Mouse (Mus musculus) hematopoietic stem cell, adult 5-6 weeks (primary cell): ENCODE measurements around the gene Nectin4. TPM values are rescaled to one million over a fixed set of nuclear protein-coding genes. Genes with fewer than 3 reads are reported as not detected.

Experiments
- ATAC-seq, 2 experiments: fragments of 125-278 bp in 1 of 2; replicated peaks in 1 of 2; 2 replicates each; pipeline ENCODE4 v1.8.0; 2016 to 2017; ENCODE audit warnings: inconsistent platforms in 2 of 2, mild to moderate bottlenecking in 2 of 2, moderate number of reproducible peaks in 2 of 2, low read depth in 1 of 2, moderate TSS enrichment in 1 of 2; ENCODE audit not compliant: low FRiP score in 2 of 2, poor library complexity in 2 of 2, severe bottlenecking in 2 of 2, insufficient read depth in 1 of 2, low TSS enrichment in 1 of 2
- total RNA-seq: library from RNA; stranded (forward); fragments of 172-1452, 232-1000 nt; gene quantifications from 2 replicates; pipeline ENCODE4 v1.2.3, GENCODE M21; 2017

The Nectin4 gene
- total RNA-seq, 1 experiment from 2014 or later = 5.2 TPM

DNA sequence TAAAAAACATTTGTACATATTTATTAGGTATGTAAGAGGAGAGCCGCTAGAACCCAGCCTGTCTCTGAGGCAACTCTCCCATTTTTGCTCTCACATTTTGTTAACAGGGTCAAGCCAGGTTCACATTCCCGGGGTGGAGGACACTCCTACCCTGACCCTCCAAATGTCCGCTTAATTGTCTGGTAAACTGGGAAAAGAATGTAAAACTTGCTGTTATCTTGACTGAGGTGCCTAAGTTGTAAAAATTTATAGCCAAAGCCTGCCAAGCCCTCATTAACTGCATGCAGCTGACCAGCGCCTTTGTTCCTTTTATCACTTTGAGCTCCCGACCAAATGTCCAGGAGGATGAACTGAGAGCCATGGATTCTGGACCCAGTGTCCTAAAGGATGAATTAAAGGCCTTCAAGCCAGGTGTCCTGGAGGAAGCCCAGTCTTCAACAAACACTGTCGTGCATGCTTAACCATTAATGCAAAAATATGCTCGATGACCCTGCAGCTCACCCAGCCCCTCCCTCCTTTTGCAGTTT is 65.5 kb downstream of the Nectin4 start:
- no peak for ATAC-seq

DNA sequence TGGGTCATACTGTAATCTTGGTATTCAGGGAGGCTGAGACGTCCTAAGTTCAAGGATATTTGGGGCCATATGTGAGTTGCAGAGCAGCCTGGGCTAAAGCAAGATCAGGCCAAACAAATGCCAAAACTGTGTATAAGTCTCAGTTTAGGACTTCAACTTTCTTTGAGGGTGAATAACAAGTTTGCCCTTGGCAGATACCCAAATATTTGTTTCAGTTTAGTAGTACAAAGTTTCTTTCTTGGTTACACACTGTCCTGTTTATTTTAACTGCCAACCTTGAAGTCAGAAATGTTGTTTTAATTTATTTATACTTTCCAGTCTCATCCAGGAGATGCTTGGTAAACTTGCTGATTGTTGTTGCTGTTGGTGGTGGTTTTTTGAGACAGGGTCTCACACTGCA is 66.1 kb downstream of the Nectin4 start:
- no peak for ATAC-seq

DNA sequence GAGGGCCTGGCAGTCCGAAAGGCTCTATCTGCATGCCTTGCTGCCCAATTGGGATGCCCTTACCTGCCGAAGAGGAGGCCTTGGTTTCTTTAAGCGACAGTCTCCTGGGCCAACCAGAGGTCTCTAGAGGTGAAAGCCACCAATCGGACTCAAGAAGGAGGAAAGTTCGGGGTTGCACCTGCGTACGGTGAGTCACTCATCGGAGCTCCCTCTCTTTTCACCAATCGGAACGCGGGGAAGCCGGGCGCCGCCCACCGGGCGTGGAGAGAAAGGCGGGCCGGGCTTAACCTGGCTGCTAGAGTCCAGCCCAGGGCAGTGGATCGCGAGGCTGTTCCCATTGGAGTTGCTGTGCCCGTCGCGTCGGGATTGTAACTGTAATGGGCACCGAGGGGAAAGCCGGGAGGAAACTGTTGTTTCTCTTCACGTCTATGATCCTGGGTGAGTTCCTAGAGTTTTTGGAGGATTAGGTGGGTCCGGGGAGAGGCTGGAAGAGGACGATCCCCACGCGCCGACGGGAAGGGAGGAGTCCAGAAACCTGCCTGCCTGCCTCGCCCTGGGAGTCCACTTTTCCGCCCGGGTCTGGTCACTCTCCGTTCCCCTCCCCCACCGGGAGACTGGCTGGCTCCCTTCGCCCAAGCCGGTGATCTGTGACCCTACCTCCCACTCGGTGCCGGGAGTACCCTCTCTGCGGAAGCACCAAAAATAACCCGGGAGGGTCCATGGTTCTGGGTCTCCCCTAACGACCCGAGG is 67.5 kb downstream of the Nectin4 start, which contains the start of gene F11r:
TSS of gene F11r (plus strand) at position 272 of the 750 bp plus-strand sequence.
- peak; percentile 72 to 74 for ATAC-seq

Other genes starting within 250 kb of the Nectin4 start
- 52.4 and 87.6 TPM in 2 replicates for gene Sdhc, start 219.5 kb upstream of the Nectin4 start, total RNA-seq
- gene Mpz, start 219.4 kb upstream of the Nectin4 start, total RNA-seq = not detected in 2 replicates
- 42.7 and 46.5 TPM in 2 replicates for gene Pcp4l1, start 173.8 kb upstream of the Nectin4 start, total RNA-seq
- 0.81 and 1.5 TPM in 2 replicates for gene Nr1i3, start 156.1 kb upstream of the Nectin4 start, total RNA-seq
- gene Tomm40l, start 147.6 kb upstream of the Nectin4 start, total RNA-seq = 17.5 and 25.0 TPM in 2 replicates
- not detected in 2 replicates for gene Apoa2, start 145.0 kb upstream of the Nectin4 start, total RNA-seq
- 44.5 and 76.7 TPM in 2 replicates for gene Fcer1g, start 135.7 kb upstream of the Nectin4 start, total RNA-seq
- 0.25 TPM in 1 of 2 replicates, not detected in the other for gene Adamts4, start 119.7 kb upstream of the Nectin4 start, total RNA-seq
- gene Ndufs2, start 118.7 kb upstream of the Nectin4 start, total RNA-seq = 260 and 369 TPM in 2 replicates
- gene B4galt3, start 99.8 kb upstream of the Nectin4 start, total RNA-seq = 13.7 and 43.0 TPM in 2 replicates
- 9.5 and 35.5 TPM in 2 replicates for gene Ppox, start 88.9 kb upstream of the Nectin4 start, total RNA-seq
- 26.5 and 31.8 TPM in 2 replicates for gene Usp21, start 82.1 kb upstream of the Nectin4 start, total RNA-seq
- 56.5 and 92.4 TPM in 2 replicates for gene Ufc1, start 75.1 kb upstream of the Nectin4 start, total RNA-seq
- 11.0 and 15.8 TPM in 2 replicates for gene Dedd, start 41.0 kb upstream of the Nectin4 start, total RNA-seq
- gene Nit1, start 24.5 kb upstream of the Nectin4 start, total RNA-seq = 45.7 and 55.1 TPM in 2 replicates
- 35.8 and 50.2 TPM in 2 replicates for gene Pfdn2, start 24.4 kb upstream of the Nectin4 start, total RNA-seq
- gene Klhdc9, start 9.3 kb upstream of the Nectin4 start, total RNA-seq = 3.5 and 5.7 TPM in 2 replicates
- gene Arhgap30, start 18.9 kb downstream of the Nectin4 start, total RNA-seq = 112 and 133 TPM in 2 replicates
- 47.0 and 59.5 TPM in 2 replicates for gene Usf1, start 41.2 kb downstream of the Nectin4 start, total RNA-seq
- gene Tstd1, start 48.8 kb downstream of the Nectin4 start, total RNA-seq = 4.7 and 8.8 TPM in 2 replicates
- gene F11r, start 67.4 kb downstream of the Nectin4 start, total RNA-seq = 12.1 and 13.4 TPM in 2 replicates
- gene Alyref2, start 133.4 kb downstream of the Nectin4 start, total RNA-seq = 10.0 and 10.3 TPM in 2 replicates
- gene Itln1, start 165.2 kb downstream of the Nectin4 start, total RNA-seq = not detected in 2 replicates
- 25.9 and 29.0 TPM in 2 replicates for gene Cd244a, start 189.1 kb downstream of the Nectin4 start, total RNA-seq
- 35.9 and 41.0 TPM in 2 replicates for gene Ly9, start 237.3 kb downstream of the Nectin4 start, total RNA-seq